Mouse (Mus musculus): ENCODE measurements at regions not wholly inside any gene's neighbourhood (a gene's known extent, or its start where the extent isn't known, plus 50 kb on each side); places are given as distances from the start of the nearest gene placed in this dataset.

GRCm38 (mm10) chr19:32910050-32910462, 152.8 kb downstream of the Pten start:
- H3K79me2 ChIP-seq (ENCODE audit: control insufficient read depth, insufficient read depth): no peaks in the 10 kb centered on the region
- H3K79me3 ChIP-seq (ENCODE audit: low read depth): no peaks in the 10 kb centered on the region
- H3K27me3 ChIP-seq (ENCODE audit: control insufficient read depth, insufficient read depth, insufficient read length): no peaks in the 10 kb centered on the region
- TF ChIP-seq CTCF (IDR thresholded peaks at IDR 0.05; ENCODE audit: control insufficient read depth, insufficient read depth, insufficient read length): no peak
- TF ChIP-seq MYOD1 (IDR thresholded peaks at IDR 0.05; ENCODE audit: control insufficient read depth, insufficient read length, low read depth): no peak
- no peak for TF ChIP-seq CEBPB (IDR thresholded peaks at IDR 0.05; ENCODE audit: low read depth)
- no peak for TF ChIP-seq MAX (IDR thresholded peaks at IDR 0.05)
- no peak for TF ChIP-seq FOSL1 (IDR thresholded peaks at IDR 0.05; ENCODE audit: insufficient read depth, low read length, poor library complexity, severe bottlenecking)
- TF ChIP-seq MYOG (IDR thresholded peaks at IDR 0.05; ENCODE audit: control insufficient read depth, extremely low read depth, insufficient read length): no peak
- TF ChIP-seq USF1 (IDR thresholded peaks at IDR 0.05; ENCODE audit: low read depth): no peak
- H3ac ChIP-seq (ENCODE audit: control insufficient read depth, insufficient read length, low read depth): no peak overlapping the region
- H3K4me3 ChIP-seq (ENCODE audit: insufficient read depth, poor library complexity, severe bottlenecking): no peak overlapping the region
- H3K36me3 ChIP-seq (ENCODE audit: control insufficient read depth, insufficient read depth): no peaks in the 10 kb centered on the region

- Histone ChIP-seq H3K27me3 (ENCODE audit: control insufficient read depth, insufficient read depth, insufficient read length) (no peaks in the 10 kb centered on the region), H3K36me3 (ENCODE audit: control insufficient read depth, insufficient read depth) (no peaks in the 10 kb centered on the region), H3K4me3 (ENCODE audit: insufficient read depth, poor library complexity, severe bottlenecking) (no peak overlapping the region), H3ac (ENCODE audit: control insufficient read depth, insufficient read length, low read depth) (no peak overlapping the region), H3K79me3 (ENCODE audit: low read depth) (no peaks in the 10 kb centered on the region), H3K79me2 (ENCODE audit: control insufficient read depth, insufficient read depth) (no peaks in the 10 kb centered on the region)
- TF ChIP-seq FOSL1 (IDR thresholded peaks at IDR 0.05; ENCODE audit: insufficient read depth, low read length, poor library complexity, severe bottlenecking) (no peak), MYOG (IDR thresholded peaks at IDR 0.05; ENCODE audit: control insufficient read depth, extremely low read depth, insufficient read length) (no peak), USF1 (IDR thresholded peaks at IDR 0.05; ENCODE audit: low read depth) (no peak), MAX (IDR thresholded peaks at IDR 0.05) (no peak), CTCF (IDR thresholded peaks at IDR 0.05; ENCODE audit: control insufficient read depth, insufficient read depth, insufficient read length) (no peak), CEBPB (IDR thresholded peaks at IDR 0.05; ENCODE audit: low read depth) (no peak), MYOD1 (IDR thresholded peaks at IDR 0.05; ENCODE audit: control insufficient read depth, insufficient read length, low read depth) (no peak)
These were observed 155.0 kb downstream of the Pten start for GRCm38 (mm10) chr19:32912323-32912722.

GRCm38 (mm10) chr19:32916507-32917280, 159.4 kb downstream of the Pten start:
- TF ChIP-seq MAX (IDR thresholded peaks at IDR 0.05) (no peak), CEBPB (IDR thresholded peaks at IDR 0.05; ENCODE audit: low read depth) (no peak), MYOG (IDR thresholded peaks at IDR 0.05; ENCODE audit: control insufficient read depth, extremely low read depth, insufficient read length) (no peak), MYOD1 (IDR thresholded peaks at IDR 0.05; ENCODE audit: control insufficient read depth, insufficient read length, low read depth) (no peak), FOSL1 (IDR thresholded peaks at IDR 0.05; ENCODE audit: insufficient read depth, low read length, poor library complexity, severe bottlenecking) (no peak), USF1 (IDR thresholded peaks at IDR 0.05; ENCODE audit: low read depth) (no peak), CTCF (IDR thresholded peaks at IDR 0.05; ENCODE audit: control insufficient read depth, insufficient read depth, insufficient read length) (no peak)
- H3K27me3 ChIP-seq (ENCODE audit: control insufficient read depth, insufficient read depth, insufficient read length): no peaks in the 10 kb centered on the region
- H3K4me3 ChIP-seq (ENCODE audit: insufficient read depth, poor library complexity, severe bottlenecking): no peak overlapping the region
- no peak overlapping the region for H3ac ChIP-seq (ENCODE audit: control insufficient read depth, insufficient read length, low read depth)
- no peaks in the 10 kb centered on the region for H3K36me3 ChIP-seq (ENCODE audit: control insufficient read depth, insufficient read depth)
- no peaks in the 10 kb centered on the region for H3K79me3 ChIP-seq (ENCODE audit: low read depth)
- no peaks in the 10 kb centered on the region for H3K79me2 ChIP-seq (ENCODE audit: control insufficient read depth, insufficient read depth)

GRCm38 (mm10) chr19:32921021-32921420, 163.7 kb downstream of the Pten start:
- H3K79me2 ChIP-seq (ENCODE audit: control insufficient read depth, insufficient read depth): no peaks in the 10 kb centered on the region
- H3K4me3 ChIP-seq (ENCODE audit: insufficient read depth, poor library complexity, severe bottlenecking): no peak overlapping the region
- H3K79me3 ChIP-seq (ENCODE audit: low read depth): no peaks in the 10 kb centered on the region
- H3ac ChIP-seq (ENCODE audit: control insufficient read depth, insufficient read length, low read depth): no peak overlapping the region
- TF ChIP-seq CEBPB (IDR thresholded peaks at IDR 0.05; ENCODE audit: low read depth) (no peak), MYOD1 (IDR thresholded peaks at IDR 0.05; ENCODE audit: control insufficient read depth, insufficient read length, low read depth) (no peak), MAX (IDR thresholded peaks at IDR 0.05) (no peak), FOSL1 (IDR thresholded peaks at IDR 0.05; ENCODE audit: insufficient read depth, low read length, poor library complexity, severe bottlenecking) (no peak), USF1 (IDR thresholded peaks at IDR 0.05; ENCODE audit: low read depth) (no peak), MYOG (IDR thresholded peaks at IDR 0.05; ENCODE audit: control insufficient read depth, extremely low read depth, insufficient read length) (no peak), CTCF (IDR thresholded peaks at IDR 0.05; ENCODE audit: control insufficient read depth, insufficient read depth, insufficient read length) (no peak)
- H3K27me3 ChIP-seq (ENCODE audit: control insufficient read depth, insufficient read depth, insufficient read length): no peaks in the 10 kb centered on the region
- H3K36me3 ChIP-seq (ENCODE audit: control insufficient read depth, insufficient read depth): no peaks in the 10 kb centered on the region

- TF ChIP-seq FOSL1 (IDR thresholded peaks at IDR 0.05; ENCODE audit: insufficient read depth, low read length, poor library complexity, severe bottlenecking): no peak
- Histone ChIP-seq H3K36me3 (ENCODE audit: control insufficient read depth, insufficient read depth) (no peaks in the 10 kb centered on the region), H3K79me2 (ENCODE audit: control insufficient read depth, insufficient read depth) (no peaks in the 10 kb centered on the region), H3ac (ENCODE audit: control insufficient read depth, insufficient read length, low read depth) (no peak overlapping the region), H3K27me3 (ENCODE audit: control insufficient read depth, insufficient read depth, insufficient read length) (no peaks in the 10 kb centered on the region), H3K4me3 (ENCODE audit: insufficient read depth, poor library complexity, severe bottlenecking) (no peak overlapping the region), H3K79me3 (ENCODE audit: low read depth) (no peaks in the 10 kb centered on the region)
These were observed 166.6 kb downstream of the Pten start for GRCm38 (mm10) chr19:32923911-32924310.
